Mouse (Mus musculus) intestine, embryonic 14.5 days (tissue): ENCODE data around the gene Stox1. TPM values are rescaled to one million over a fixed set of nuclear protein-coding genes. Genes with fewer than 3 reads are reported as not detected.
A peak's percentile ranks its signal among the peaks of the same experiment; 100 is the strongest.

Experiments used
- ATAC-seq: fragments of 200-750 bp; cut with Nextera tagmentation; replicated peaks from 2 replicates; pipeline ENCODE4 v1.8.0; 2017; ENCODE audit warnings: low read depth, moderate number of reproducible peaks, moderate TSS enrichment, moderate library complexity; ENCODE audit not compliant: low FRiP score, low TSS enrichment
- DNase-seq: peaks from one replicate; pipeline ENCODE4 v3.0.0-alpha.2; 2018; ENCODE audit warnings: low spot score
- H3K27ac ChIP-seq: fragments of 300-500 bp; sonication (generic); 2 replicates; pipeline ENCODE4 v1.5.1; 2014; ENCODE audit warnings: low read depth, mild to moderate bottlenecking, control low read depth
- H3K27me3 ChIP-seq: fragments of 300-500 bp; sonication (generic); replicated peaks from 2 replicates; pipeline ENCODE4 v1.6.1; 2014; ENCODE audit warnings: low read length, control low read depth; ENCODE audit not compliant: control insufficient read depth, insufficient read depth
- H3K36me3 ChIP-seq: fragments of 300-500 bp; sonication (generic); 2 replicates; pipeline ENCODE4 v1.6.1; 2014; ENCODE audit warnings: low read length, control low read depth; ENCODE audit not compliant: control insufficient read depth, insufficient read depth
- H3K4me1 ChIP-seq: fragments of 300-500 bp; sonication (generic); replicated peaks from 2 replicates; pipeline ENCODE4 v1.6.1; 2014; ENCODE audit warnings: low read length, control low read depth, mixed read lengths; ENCODE audit not compliant: control insufficient read depth, insufficient read depth
- H3K4me2 ChIP-seq: fragments of 300-500 bp; sonication (generic); 2 replicates; pipeline ENCODE4 v1.6.1; 2014; ENCODE audit warnings: low read length
- H3K4me3 ChIP-seq: fragments of 300-500 bp; sonication (generic); 2 replicates; pipeline ENCODE4 v1.5.1; 2014; ENCODE audit warnings: low read depth, low read length, control low read depth, mixed read lengths
- H3K9ac ChIP-seq: fragments of 300-500 bp; sonication (generic); 2 replicates; pipeline ENCODE4 v1.6.1; 2014; ENCODE audit warnings: mild to moderate bottlenecking, low read length
- H3K9me3 ChIP-seq: fragments of 300-500 bp; sonication (generic); 2 replicates; pipeline ENCODE4 v1.6.1; 2016; ENCODE audit warnings: low read length, control low read depth; ENCODE audit not compliant: control insufficient read depth
- WGBS: fragments of 180-500 bp; shearing (Covaris S2); extraction: QIAGEN DNeasy Blood & Tissue Kit; methylation state at CpG from one replicate; pipeline ENCODE4 v1.1.7; 2014; 5-methylcytosine and 5-hydroxymethylcytosine counted together
- polyA plus RNA-seq: library from polyadenylated mRNA; unstranded; fragments of >200 nt; fragmentation: Nextera tagmentation; extraction: Ambion mirVana; gene quantifications from 2 replicates; pipeline ENCODE4 v1.2.1, GENCODE M21; 2014

Gene Stox1
- polyA plus RNA-seq, 1 experiment from 2014 or later = 0.95 TPM

- ATAC-seq (no peak), DNase-seq (no peak)
- no peaks in the 10 kb centered on the region for H3K9me3 ChIP-seq
- H3K4me3 ChIP-seq = no peak overlapping the region
- no peaks in the 10 kb centered on the region for H3K4me1 ChIP-seq
- H3K4me2 ChIP-seq = no peak overlapping the region
- WGBS = 60% methylated on average over 10 of the region's 10 CpGs
- no peak overlapping the region for H3K9ac ChIP-seq
- H3K27ac ChIP-seq = no peak overlapping the region
- H3K36me3 ChIP-seq = no peaks in the 10 kb centered on the region
- H3K27me3 ChIP-seq = no peaks in the 10 kb centered on the region
Measured at GRCm38 (mm10) chr10:62713457-62713856, 12.5 kb downstream of the Stox1 start.

- DNase-seq = no peak
- Histone ChIP-seq H3K4me2 (no peak overlapping the region), H3K36me3 (no peaks in the 10 kb centered on the region), H3K9me3 (no peaks in the 10 kb centered on the region), H3K9ac (no peak overlapping the region), H3K4me3 (no peak overlapping the region), H3K27me3 (no peaks in the 10 kb centered on the region), H3K4me1 (no peaks in the 10 kb centered on the region), H3K27ac (no peak overlapping the region)
- no peak for ATAC-seq
- WGBS = 74% methylated on average over 4 of the region's 4 CpGs
Measured at GRCm38 (mm10) chr10:62703579-62703978, 22.3 kb downstream of the Stox1 start.

GRCm38 (mm10) chr10:62702436-62702835, 23.5 kb downstream of the Stox1 start:
- Histone ChIP-seq H3K27ac (no peak overlapping the region), H3K9ac (no peak overlapping the region), H3K27me3 (no peaks in the 10 kb centered on the region), H3K9me3 (no peaks in the 10 kb centered on the region), H3K4me3 (no peak overlapping the region), H3K4me2 (no peak overlapping the region), H3K36me3 (no peaks in the 10 kb centered on the region), H3K4me1 (no peaks in the 10 kb centered on the region)
- no peak for ATAC-seq
- WGBS = 85% methylated on average over 4 of the region's 4 CpGs
- no peak for DNase-seq

GRCm38 (mm10) chr10:62692771-62693170, 33.2 kb downstream of the Stox1 start:
- no peak overlapping the region for H3K9ac ChIP-seq
- H3K27ac ChIP-seq = no peak overlapping the region
- H3K9me3 ChIP-seq = no peaks in the 10 kb centered on the region
- ATAC-seq (no peak), DNase-seq (no peak)
- no peak overlapping the region for H3K4me2 ChIP-seq
- no peaks in the 10 kb centered on the region for H3K4me1 ChIP-seq
- H3K27me3 ChIP-seq = no peaks in the 10 kb centered on the region
- 54% methylated on average over 8 of the region's 8 CpGs for WGBS
- no peak overlapping the region for H3K4me3 ChIP-seq
- H3K36me3 ChIP-seq = no peaks in the 10 kb centered on the region

- H3K27me3 ChIP-seq = no peaks in the 10 kb centered on the region
- H3K9ac ChIP-seq = no peak overlapping the region
- H3K4me3 ChIP-seq = no peak overlapping the region
- no peak for ATAC-seq
- WGBS = 79% methylated on average over 3 of the region's 3 CpGs
- no peaks in the 10 kb centered on the region for H3K9me3 ChIP-seq
- H3K36me3 ChIP-seq = no peaks in the 10 kb centered on the region
- H3K4me2 ChIP-seq = no peak overlapping the region
- H3K4me1 ChIP-seq = no peaks in the 10 kb centered on the region
- DNase-seq = no peak
- no peak overlapping the region for H3K27ac ChIP-seq
Measured at GRCm38 (mm10) chr10:62692244-62692643, 33.7 kb downstream of the Stox1 start.

GRCm38 (mm10) chr10:62687032-62687674, 38.8 kb downstream of the Stox1 start:
- no peak for ATAC-seq
- no peaks in the 10 kb centered on the region for H3K4me1 ChIP-seq
- WGBS = 85% methylated on average over 15 of the region's 15 CpGs

GRCm38 (mm10) chr10:62683043-62683442, 42.9 kb downstream of the Stox1 start:
- Histone ChIP-seq H3K36me3 (no peaks in the 10 kb centered on the region), H3K9me3 (peaks cover 3% of the 10 kb centered on the region; the same call in 1 of the 2 replicates), H3K9ac (no peak overlapping the region), H3K4me3 (no peak overlapping the region), H3K4me1 (no peaks in the 10 kb centered on the region), H3K27me3 (no peaks in the 10 kb centered on the region), H3K27ac (no peak overlapping the region), H3K4me2 (no peak overlapping the region)
- WGBS = 43% methylated on average over 5 of the region's 5 CpGs
- ATAC-seq = 0 out of 2 replicates have a peak, but pooled peaks have one; percentile 55
- DNase-seq = no peak

More at GRCm38 (mm10) chr10:62687032-62687674, 38.8 kb downstream of the Stox1 start:
- Histone ChIP-seq H3K4me2 (no peak overlapping the region), H3K27me3 (no peaks in the 10 kb centered on the region), H3K9ac (no peak overlapping the region), H3K9me3 (no peaks in the 10 kb centered on the region), H3K27ac (no peak overlapping the region), H3K36me3 (no peaks in the 10 kb centered on the region), H3K4me3 (no peak overlapping the region)
- DNase-seq = peak; percentile 50

- Histone ChIP-seq H3K4me1 (no peaks in the 10 kb centered on the region), H3K27ac (no peak overlapping the region), H3K36me3 (no peaks in the 10 kb centered on the region), H3K9ac (no peak overlapping the region), H3K4me2 (no peak overlapping the region), H3K9me3 (peaks cover 3% of the 10 kb centered on the region; the same call in 1 of the 2 replicates), H3K27me3 (no peaks in the 10 kb centered on the region), H3K4me3 (no peak overlapping the region)
- 79% methylated on average over 1 of the region's 1 CpGs for whole genome bisulfite sequencing
- DNase-seq (no peak), ATAC-seq (no peak)
Measured at GRCm38 (mm10) chr10:62679833-62680232, 46.1 kb downstream of the Stox1 start.

- 83% methylated on average over 5 of the region's 5 CpGs for WGBS
- Histone ChIP-seq H3K27me3 (no peaks in the 10 kb centered on the region), H3K9ac (no peak overlapping the region), H3K36me3 (no peaks in the 10 kb centered on the region), H3K4me3 (no peak overlapping the region), H3K4me1 (no peaks in the 10 kb centered on the region), H3K27ac (no peak overlapping the region), H3K9me3 (peaks cover 3% of the 10 kb centered on the region; the same call in 1 of the 2 replicates), H3K4me2 (no peak overlapping the region)
- DNase-seq = no peak
- ATAC-seq = no peak
Measured at GRCm38 (mm10) chr10:62677329-62677728, 48.6 kb downstream of the Stox1 start.
